Mouse (Mus musculus) inflammation-experienced regulatory T-cells, adult 6 months (primary cell): Measurements from ENCODE around the gene Dock4. TPM values are rescaled to one million over a fixed set of nuclear protein-coding genes. Genes with fewer than 3 reads are reported as not detected.
"Not testable (repeated sequence)": the region's sequence is repeated elsewhere in the genome, so short reads cannot be mapped to it uniquely, and the experiment has no call there.

Experiments
- ATAC-seq: one replicate; pipeline ENCODE4 v1.8.0; 2017
- polyA plus RNA-seq, 3 experiments: library from polyadenylated mRNA; unstranded; fragments of 100-300 nt; shearing (Covaris generic); gene quantifications; one replicate each; pipeline ENCODE4 v1.2.1; 2017

The Dock4 gene
- polyA plus RNA-seq, 3 experiments from 2014 or later, result 0.79 to 1.2 (median 0.80) TPM

DNA sequence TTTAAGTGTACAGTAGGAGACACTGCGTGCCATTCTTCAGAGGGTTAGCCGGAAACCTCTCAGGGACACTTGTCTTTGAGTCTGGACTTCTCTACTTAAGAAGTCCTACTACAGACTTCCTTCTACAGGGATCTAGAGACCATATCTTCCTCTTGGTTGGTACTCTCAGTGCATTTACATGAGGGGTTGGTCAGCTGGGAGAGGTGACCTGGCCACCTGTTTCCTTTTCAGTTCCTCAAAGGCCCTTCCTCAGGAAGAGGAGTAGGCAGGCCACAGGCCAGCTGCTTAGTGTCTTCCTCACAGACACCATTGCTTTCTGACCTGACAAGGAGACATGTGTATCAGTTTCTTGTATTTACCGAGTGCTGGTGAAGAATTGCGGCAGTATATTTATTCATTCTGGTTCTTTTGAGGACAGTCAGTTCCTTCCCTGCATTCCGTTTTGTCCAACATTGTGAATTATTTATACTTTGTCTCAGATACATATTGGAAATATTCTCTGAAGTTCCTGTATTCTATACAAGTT, 380.2 kb downstream of the Dock4 start:
- ATAC-seq, result no peak

DNA sequence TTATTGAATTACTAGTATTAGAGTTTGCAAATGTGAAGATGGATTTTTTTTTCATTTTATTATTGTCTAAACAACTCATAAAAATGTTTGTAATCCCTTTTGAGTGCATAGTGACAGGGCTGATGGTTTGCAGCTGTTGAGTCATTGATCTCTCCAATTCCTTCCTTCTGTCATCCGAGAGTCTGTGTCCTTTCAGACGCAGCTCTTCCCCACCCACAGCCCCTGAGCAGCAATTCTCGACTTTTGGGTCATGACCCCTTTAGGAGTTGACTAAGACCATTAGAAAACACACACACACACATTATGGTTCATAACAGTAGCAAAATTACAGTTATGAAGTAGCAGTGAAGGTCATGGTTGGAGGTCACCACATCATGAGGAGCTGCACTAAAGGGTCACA, 380.7 kb downstream of the Dock4 start:
- no peak for ATAC-seq

DNA sequence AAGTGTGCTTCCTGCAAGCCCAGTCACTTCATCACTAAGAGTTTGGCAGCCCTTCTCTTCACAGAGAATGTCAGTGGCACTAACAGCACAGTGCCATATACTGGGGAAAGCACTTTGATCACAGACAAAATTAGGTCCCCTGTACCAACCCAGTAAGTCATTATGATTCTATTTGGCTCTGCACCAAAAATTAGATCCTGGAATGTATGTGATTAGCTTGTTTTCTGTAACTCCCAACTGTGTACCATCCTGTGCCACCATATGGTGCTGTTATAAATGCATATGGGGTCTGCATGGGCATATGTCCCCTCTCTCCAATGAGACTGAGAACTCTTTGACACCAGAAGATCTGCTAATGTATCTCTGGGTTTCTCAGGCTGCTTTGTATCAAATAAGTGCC, 382.3 kb downstream of the Dock4 start:
- no peak for ATAC-seq

DNA sequence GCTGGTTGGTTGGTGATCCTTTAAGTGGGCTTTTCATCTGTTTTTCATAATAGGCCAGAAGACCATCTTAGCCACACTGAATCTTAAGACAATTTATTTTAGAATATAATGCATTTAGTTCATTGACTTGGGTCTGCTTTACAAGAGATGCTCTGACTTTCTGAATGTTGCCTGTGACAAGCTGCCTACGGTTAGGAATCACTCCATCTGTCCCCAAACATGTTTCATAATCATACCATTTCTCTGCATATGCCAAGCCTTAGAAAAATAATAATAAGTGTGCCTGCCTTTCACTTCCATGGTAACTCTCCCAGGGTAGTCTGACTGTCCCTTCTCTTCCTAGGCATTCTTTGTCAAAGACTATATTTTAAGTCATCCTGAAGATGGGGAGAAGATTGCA, 383.5 kb downstream of the Dock4 start:
- no peak for ATAC-seq

DNA sequence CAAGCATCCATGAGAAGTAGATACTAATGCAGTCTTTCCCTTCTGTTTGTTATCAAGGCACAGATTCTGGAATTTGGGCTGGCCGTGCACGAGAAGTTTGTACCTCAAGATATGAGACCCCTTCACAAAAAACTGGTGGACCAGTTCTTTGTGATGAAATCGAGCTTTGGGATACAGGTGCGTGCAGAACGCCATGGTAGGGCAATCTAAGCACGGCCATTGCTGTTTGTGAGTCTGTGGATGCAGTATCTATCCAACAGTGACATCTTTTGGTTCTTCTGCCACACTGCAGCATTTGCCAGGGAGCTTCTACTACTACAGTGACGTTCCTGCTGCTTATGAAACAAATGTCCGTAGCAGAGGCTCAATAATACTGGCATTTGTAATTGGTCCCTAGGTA, 386.4 kb downstream of the Dock4 start:
- peak; percentile 60 for ATAC-seq

DNA sequence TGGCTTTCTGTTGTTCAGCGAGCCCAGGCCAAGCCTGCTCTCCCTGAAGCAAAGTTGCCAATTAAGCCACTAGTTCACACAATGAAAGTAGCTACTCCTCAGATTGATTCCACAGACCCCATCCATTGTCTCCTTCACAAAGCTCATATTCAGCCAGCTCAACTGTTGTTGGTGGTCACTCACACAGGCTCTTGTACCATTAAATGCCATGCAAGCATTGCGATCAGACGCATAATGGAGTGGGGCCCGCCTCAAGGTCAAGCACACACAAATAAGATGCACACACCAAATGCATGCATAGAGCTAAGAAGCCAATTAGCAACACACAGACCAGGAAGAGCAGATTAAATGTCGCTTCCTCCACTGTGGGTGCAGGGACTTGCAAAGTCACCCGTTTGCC, 391.2 kb downstream of the Dock4 start:
- no peak for ATAC-seq

DNA sequence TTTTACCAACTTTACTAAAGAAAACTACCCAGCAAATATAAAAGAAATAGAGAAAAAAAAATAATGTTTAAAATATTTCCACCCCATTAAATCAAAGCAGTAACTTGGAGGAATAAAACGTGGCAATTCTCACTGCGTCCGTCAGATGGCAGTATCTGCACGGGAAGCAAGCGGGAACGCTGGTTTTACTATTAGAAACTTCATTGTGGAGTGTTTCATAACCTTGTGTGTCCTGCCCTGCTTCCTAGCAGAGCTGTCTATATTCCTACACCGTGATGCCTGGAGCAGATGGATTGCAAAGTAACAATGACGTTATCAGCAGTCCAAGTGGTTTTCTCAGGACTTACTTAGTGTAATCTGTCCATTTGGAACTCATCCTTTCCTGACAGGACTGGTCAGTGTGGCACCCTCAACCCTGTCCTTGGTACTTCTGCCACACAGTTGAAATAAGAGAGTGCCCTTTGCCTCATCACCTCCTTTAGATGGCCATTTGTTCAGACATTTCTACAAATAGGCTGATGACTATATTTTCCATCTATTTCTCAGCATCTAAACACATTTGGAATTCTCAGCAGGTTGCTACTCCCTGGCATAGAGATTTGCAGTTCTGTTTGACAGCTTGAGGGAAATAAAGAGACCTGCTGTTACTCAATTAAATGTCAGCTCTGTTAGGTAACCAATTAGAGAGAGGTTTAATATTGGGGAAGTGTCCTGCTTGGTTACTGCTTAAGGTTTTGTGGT, 392.0 kb downstream of the Dock4 start:
- ATAC-seq, result peak; percentile 82

DNA sequence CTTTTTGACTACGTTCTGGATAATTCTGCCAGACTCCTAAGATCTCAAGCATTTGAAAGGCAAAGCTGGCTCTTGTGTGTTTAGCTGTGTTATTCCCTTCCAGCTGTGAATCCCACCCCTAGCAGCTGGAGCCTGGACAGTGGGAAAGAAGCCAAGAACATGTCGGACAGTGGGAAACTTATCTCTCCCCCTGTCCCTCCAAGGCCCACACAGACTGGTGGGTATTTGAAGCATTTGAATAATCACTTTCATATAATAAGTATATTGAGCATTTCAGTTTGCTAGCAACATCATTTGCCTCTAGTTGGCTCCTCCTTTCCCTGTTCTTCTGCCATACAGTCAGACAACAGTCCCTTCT, 392.6 kb downstream of the Dock4 start:
- no peak for ATAC-seq

DNA sequence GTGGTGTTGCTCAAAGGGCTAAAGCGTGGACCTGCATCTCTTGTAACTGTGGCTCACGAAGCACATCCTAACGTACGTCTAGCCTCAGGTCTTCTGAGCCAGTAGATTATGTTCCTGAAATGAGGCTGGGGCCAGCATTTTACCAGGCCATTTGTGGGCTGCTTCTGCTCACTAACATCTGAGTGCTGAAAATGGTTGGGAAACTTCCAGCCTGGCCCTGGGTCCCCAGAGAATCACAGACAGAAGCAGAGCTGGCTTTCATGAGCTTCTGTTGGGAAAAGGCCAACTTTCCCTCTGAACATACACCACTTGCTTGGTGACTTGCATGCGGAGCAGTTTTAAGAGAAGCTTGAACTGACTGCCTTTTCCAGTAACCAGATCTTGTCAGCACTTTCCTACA, 393.2 kb downstream of the Dock4 start:
- ATAC-seq, result no peak

DNA sequence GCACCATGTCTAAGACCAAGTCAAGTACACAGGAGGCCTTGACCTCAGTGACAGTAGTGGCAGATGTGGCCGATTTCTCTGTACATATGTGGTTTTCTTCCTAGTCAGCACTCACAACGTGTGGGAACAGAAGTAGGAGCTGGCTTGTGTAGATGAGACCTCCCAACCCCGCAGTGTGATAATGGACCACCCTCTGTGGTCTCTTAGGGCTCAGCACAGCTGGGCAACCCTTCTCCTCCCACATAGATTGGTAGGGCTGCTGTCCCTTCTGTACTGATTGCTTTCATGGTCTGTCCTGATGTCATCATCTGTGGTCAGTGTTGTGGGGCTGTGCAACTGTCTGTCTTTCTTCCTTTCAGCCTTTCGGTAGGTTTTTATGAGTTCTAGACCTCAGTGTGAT, 394.1 kb downstream of the Dock4 start:
- no peak for ATAC-seq

DNA sequence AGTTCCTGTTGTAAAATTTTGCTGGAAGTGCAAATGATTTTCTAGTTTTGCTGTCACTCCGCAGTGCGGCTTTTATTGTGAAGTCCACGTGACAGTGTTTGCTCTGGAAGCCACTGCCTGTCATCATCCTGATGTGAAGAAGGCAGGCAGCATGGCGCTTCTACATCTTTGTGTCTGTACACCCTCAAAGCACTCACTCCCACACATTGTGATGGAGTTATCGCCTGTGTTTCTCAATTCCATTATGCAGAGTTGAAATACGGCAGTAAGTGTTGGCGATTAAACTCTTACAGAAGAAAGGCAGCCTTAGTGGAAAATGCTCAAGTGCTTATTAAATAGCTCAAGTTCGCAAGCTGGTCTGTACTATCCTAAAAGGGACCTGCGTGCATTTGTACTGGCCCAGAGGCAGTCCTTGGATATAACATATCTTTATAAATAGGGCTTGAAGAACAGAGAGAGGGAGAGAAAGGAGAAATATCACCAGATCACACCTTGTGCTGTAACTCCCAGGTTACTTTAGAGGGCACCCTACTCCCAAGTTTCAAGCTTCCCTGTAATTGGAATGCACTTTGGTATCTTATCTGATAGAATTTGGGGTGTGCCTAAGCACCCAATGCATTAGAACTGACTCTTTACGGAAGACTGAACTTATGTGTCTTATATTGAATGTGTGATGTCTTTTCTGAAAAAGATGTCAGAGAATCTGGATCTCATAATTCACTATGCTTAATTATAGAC, 396.7 kb downstream of the Dock4 start:
- no peak for ATAC-seq

DNA sequence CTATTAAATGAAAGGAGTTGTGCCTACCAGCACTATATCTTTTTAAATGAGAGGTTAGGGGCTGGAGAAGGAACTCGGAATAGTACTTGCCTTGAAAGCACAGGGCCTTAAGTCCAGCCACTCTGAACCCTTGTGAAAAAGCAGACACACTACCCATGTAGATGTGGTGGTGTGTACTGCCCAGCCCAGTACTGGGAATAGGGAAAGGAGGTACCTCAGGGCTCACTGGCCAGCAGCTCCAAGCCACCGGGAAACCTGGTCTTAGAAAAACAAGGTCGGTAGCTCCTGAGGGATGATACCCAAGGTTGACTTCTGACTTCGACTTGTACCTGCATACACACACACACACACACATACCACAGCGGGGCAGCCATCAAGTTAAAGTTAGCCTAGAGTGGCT, 397.2 kb downstream of the Dock4 start:
- no peak for ATAC-seq

DNA sequence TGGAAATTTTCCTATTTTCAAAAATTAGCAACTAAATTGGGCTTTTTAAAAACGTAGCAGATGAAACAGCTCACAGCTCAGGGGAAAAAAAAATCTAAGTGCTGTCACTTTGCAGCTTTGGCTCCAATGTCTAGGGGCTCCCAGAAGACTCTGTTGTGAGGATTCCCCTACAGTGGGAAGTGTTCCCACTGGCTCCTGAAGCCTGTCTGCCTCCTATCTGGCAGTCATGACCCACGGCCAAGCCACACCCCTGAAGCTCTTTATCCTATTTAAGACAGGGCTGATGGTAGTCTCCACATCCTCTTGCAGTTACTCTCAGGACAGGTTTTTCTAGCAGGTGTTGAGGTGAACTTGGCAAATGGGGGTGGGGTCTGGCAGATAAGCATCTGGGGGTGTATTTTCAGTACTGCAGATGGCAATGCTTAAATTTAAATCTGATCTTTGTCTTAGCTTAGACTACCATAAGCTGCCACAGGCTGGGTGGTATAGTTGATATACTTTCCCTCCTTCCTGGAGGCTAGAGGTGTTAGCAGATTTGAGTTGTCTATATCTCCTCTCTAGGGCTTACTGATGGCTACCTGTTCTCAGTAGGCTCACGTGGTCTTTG, 397.8 kb downstream of the Dock4 start:
- no peak for ATAC-seq

DNA sequence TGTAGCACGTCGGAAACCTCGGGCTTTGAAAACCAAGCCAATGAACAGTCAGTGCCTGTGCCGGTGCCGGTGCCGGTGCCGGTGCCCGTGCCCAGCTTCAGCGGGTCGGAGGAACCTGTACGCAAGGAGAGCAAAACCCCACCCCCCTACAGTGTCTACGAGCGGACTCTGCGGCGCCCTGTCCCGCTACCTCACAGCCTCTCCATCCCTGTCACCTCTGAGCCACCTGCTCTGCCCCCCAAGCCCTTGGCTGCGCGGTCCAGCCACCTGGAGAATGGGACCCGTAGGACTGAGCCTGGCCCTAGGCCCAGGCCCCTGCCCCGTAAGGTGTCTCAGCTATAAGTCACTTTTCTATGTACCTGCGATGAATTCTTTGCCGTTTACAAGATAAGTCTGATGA, 398.6 kb downstream of the Dock4 start:
- ATAC-seq, result no peak

DNA sequence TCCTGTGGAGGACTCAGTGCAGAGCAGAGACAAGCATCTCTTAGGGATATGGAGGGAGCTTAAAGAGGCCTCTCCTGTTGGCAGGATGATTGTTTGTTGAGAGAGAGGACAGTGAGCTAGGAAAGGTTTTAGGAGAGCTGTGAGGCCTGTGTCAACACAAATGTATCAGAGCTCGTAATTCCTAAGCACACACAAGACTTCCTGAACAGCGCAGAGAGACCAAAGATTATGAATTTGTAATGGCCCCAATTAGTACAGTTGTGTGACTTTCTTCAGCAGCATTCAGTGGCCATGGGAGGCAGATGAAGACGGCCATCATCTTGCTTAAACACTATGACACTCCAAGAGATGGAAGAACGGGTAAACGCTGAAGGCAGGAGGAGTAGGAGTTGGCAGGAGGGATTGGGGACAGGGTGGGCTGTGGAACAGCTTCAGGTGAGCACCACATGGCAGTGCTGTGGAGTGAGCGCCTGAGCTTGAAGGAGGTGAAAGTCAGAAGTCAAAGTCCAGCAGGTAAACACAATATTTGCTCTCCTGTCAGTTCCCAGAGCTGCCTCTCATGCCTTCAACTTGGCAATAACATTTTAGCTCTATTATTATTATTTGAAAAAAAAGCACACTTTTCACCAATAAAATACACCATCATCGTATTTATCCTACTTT, 409.1 kb downstream of the Dock4 start:
- ATAC-seq, result no peak

DNA sequence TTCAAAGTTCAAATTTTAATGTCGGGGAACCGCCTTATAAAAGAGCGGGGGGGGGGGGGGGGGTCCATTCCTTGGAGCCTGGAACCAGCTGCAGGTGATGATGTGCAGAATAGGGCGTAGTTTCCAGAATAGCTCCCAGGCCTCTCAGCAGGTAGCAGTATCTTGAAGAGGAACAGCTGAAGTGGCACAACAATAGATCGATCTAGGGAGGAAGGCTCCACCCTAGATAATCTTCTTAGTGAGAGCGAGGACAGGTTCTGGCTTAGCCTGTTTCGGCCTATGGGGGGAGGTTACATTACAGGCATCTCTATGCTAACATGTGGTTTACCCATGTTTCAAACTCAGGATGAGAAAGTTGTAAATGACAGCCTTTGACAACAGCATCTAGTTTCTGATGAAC, 411.7 kb downstream of the Dock4 start:
- no peak for ATAC-seq

DNA sequence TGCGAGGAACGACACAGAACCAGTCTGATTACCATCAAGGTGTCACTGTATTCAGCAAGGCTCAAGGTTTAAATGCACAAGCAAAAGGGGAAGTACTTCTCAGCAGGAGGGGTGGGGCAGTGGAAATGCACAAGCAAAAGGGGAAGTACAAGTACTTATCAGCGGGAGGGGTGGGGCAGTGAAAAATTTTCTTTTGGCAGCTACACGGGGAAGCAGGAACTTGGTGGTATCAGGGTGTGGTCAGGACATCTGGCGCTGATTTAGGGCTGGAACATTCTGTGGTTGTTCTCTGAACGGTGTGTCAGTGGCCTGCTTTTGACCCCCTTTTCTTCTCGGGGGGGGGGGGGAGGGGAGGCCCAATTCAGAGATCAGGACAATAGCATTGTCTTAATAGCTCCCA, 413.0 kb downstream of the Dock4 start:
- ATAC-seq, result not testable (repeated sequence)

DNA sequence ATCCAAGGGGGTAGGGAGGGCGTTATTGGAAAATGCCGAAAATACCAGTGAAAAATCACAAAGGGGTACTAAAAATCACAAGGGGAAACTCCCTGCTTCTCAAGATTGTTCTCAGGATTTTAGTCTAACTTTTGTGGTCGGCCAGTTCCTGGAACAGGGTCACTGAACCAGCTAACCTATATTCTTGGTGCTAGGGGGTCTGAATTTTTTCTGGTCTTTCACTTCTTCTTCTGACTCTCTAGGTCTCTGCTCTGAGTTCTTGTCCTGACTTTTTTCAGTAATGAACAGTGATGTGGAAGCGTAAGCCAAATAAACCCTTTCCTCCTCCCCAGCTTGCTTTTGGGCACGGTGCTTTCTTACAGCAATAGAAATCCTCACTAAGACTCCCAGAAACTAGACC, 424.6 kb downstream of the Dock4 start:
- no peak for ATAC-seq

DNA sequence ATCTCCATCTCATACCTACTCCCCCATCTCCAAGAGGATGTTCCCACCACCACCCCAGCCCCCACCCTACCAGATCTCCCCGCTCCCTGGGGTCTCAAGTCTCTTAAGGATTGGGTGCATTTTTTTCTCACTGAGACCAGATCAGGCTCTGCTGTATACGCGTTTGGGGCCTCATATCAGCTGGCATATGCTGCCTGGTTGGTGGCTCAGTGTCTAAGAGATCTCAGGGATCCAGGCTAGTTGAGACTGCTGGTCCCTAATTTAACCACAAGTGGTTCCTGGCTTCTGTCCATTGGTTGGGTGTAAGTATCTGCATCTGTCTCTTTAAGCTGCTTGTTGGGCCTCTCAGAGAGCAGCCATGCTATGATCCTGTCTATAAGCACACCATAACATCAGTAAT, 427.0 kb downstream of the Dock4 start:
- ATAC-seq, result no peak

DNA sequence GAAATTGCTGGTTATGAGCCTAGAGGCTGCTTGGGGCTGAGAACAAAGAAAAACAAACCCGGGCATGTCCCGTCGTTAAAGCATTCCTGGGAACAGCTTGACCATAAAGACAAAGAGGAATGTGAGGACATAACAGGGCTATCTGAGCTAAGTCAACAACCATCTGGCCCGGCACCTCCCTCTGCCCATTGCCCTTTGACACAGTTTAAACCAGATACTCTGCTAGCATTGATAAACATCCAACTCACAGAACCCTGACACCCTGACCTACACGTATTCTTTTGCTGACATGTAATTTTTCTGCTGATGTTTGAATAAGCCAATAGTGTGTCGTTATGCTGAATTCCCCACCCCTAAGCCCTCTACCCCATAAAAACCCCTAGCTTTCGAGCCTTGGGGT, 427.5 kb downstream of the Dock4 start:
- not testable (repeated sequence) for ATAC-seq

DNA sequence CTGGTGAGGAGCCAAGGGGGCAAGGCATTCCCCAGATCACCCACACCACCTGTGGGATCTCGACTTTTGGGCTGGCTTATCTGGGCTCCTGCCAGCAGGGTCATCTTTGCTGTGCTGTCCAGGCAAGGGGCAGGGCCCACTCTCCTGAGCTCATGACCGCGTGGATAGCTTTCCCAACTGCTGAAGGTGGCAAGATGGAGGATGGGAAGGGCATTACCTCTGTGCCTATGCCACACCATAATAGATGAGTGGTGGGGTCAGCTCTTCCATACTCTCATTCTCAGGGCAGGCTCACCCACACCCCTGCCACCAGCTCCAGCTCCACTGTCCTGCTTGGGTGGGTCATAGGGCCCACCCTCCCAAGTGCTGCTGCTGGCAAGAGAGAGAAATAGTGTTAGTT, 439.2 kb downstream of the Dock4 start:
- no peak for ATAC-seq

DNA sequence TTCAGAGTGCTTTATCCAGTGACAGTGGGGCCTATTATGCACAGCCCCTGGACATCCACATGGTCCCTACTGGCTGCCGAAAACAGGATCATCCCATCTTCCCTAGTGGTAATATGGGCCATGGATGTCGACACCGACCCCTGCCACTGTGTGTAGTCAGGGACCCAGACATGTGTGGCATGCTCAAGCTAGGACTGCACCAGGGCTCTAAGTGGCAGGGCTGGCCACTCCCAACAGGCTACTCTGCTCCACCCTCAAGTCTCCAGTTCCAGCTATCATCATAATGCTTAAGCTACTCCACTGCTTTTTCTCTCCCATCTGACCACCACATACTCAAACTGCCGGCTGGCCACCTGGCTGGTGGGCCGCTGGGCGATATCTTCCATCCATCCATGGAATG, 439.6 kb downstream of the Dock4 start:
- ATAC-seq, result no peak

DNA sequence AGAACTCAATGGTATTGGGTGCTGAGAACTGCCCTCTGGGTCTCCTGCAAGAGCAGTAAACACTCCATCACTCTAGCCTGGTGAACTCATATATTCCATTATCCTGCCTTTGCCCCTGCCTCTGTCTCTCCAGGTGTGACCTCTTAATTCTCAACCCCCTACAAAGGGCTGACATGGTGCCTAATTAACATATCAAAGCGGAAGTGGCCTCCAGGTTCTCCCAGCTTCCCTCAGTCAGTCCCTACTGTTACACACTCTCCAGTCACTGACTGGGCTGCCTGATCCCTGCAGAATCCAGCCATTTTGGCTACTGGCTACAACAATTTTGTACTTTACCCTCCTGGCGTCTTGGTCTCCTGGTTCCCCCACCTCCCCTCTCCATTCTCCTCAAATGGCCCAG, 441.7 kb downstream of the Dock4 start:
- ATAC-seq, result no peak
